Mouse (Mus musculus): ENCODE data around the gene Ackr4. TPM values are rescaled to one million over a fixed set of nuclear protein-coding genes. Genes with fewer than 3 reads are reported as not detected.

Ackr4 gene
- 2.1 TPM for polyA plus RNA-seq (2015; fragmentation: Illumina TruSeq; extraction: RNeasy Lipid Tissue Mini Kit (QIAGEN cat#74804); ENCODE audit: insufficient read depth, low replicate concordance)

GRCm38 (mm10) chr9:104126833-104127232 lies at the start of gene Ackr4:
Gene Ackr4 (minus strand): TSS chr9:104126933.

GRCm38 (mm10) chr9:104063244-104063961 lies 63.3 kb downstream of the Ackr4 start, which contains the start of gene Acad11:
Gene Acad11 (plus strand): TSS chr9:104063377.

DNA sequence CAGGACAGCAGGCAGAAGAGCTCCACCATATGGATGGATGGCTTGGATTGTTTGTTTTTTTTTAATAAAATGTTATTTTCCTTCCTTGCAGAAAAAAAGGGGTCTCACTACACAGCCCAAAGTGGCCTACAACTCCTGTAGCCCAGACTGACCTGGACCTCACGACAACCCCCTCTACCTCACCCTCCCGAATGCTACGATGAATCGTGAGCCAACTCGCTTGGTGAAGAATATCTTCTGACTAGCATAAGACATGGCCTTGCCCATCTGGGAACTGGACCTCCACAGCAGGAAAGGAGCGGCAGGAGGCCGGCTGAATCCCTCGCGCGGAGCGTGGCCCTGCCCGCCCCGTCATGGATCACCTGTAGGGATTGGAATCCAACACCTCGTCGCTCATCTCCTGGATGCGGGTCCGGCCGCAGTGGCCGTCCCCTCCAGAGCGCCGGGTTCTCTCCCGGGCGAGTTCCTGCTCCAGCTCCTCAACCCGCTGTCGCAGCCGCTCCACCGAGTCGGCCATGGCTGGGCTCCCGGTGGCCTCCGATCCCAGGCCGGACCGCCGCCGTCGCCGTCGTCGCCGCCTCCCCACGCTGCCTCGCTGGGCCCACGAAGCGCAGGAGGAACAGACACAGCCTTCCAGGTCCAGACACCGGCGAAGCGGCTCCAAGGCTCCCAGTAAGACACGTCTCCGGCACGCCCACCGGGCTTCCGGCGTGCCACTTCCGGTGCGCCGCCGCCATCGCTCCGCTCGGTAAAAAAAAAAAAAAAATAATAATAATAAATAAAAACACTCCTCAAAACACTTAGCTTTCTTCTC lies 64.1 kb downstream of the Ackr4 start, which contains the start of gene Uba5:
TSS of gene Uba5 (minus strand) at position 705 of the 814 bp plus-strand sequence.

DNA sequence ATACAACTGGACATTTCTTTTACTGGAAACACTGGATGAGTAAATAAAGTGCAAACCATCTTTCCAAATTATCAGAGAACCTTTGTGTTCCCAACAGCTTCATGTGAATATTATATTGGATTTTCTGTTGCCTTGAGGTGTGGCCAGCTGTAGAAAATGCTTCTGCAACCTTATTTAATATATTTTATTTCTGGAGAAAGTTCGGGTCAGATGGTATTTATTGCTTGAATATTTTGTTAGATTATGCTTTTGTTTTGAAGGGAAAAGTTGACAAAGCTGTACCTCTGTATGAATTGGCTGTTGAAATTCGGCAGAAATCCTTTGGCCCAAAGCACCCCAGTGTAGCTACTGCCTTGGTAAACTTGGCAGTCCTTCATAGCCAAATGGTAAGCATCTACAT lies 86.4 kb downstream of the Ackr4 start, which contains the start of gene Gm28305:
TSS of gene Gm28305 (plus strand) at position 301 of the 400 bp plus-strand sequence.

Other genes starting within 250 kb of the Ackr4 start
- gene Nphp3, start 124.4 kb downstream of the Ackr4 start, polyA plus RNA-seq (2015; fragmentation: Illumina TruSeq; extraction: RNeasy Lipid Tissue Mini Kit (QIAGEN cat#74804); ENCODE audit: insufficient read depth, low replicate concordance): 3.9 TPM
- gene Gm28305, start 86.3 kb downstream of the Ackr4 start, polyA plus RNA-seq (2015; fragmentation: Illumina TruSeq; extraction: RNeasy Lipid Tissue Mini Kit (QIAGEN cat#74804); ENCODE audit: insufficient read depth, low replicate concordance): not detected
- 60.1 TPM for gene Uba5, start 63.8 kb downstream of the Ackr4 start, polyA plus RNA-seq (2015; fragmentation: Illumina TruSeq; extraction: RNeasy Lipid Tissue Mini Kit (QIAGEN cat#74804); ENCODE audit: insufficient read depth, low replicate concordance)
- 11.3 TPM for gene Acad11, start 63.6 kb downstream of the Ackr4 start, polyA plus RNA-seq (2015; fragmentation: Illumina TruSeq; extraction: RNeasy Lipid Tissue Mini Kit (QIAGEN cat#74804); ENCODE audit: insufficient read depth, low replicate concordance)
- 43.5 TPM for gene Dnajc13, start 136.0 kb upstream of the Ackr4 start, polyA plus RNA-seq (2015; fragmentation: Illumina TruSeq; extraction: RNeasy Lipid Tissue Mini Kit (QIAGEN cat#74804); ENCODE audit: insufficient read depth, low replicate concordance)
- 4.0 TPM for gene Acpp, start 210.8 kb upstream of the Ackr4 start, polyA plus RNA-seq (2015; fragmentation: Illumina TruSeq; extraction: RNeasy Lipid Tissue Mini Kit (QIAGEN cat#74804); ENCODE audit: insufficient read depth, low replicate concordance)

Data from spleen, adult 10 weeks (tissue).